Comparison of ENCODE assay signal across 12 mouse cellular contexts in the genomic region with DNA sequence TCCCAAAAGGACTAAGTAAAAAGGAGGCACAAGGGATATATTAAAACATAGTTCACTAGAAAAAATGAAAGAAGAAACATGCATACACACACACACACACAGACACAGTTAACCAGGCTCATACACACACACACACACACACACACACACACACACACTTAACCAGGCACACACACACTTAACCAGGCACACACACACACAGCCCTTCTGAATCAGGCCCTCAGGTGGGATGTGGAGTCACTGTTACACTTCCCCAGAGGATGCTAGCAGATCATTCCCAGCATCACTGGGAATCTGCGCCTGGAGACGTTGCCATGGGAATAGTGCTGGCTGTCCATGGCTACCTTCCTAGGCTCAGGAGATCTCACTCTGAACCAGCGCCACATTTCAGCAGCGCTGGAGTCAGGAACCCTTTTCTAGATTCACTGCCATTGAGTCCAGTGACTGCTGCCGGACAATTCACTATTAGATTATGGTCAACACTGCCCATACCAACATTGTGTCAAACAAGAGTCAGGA.
"Had no signal": no experiment of that assay in that cellular context is flagged by ENCODE, and none has a peak within 500 bp of the region (broad histone marks: within the 10 kb centered on the region; RNA-seq: fewer than 3 reads in every experiment).

No protein-coding gene starts in this region.

- H3K9ac ChIP-seq: liver, embryonic 15.5 days; midbrain, embryonic 13.5 days had no signal

- ATAC-seq: intestine, postnatal 0 days; lung, postnatal 0 days; midbrain, embryonic 13.5 days had no signal

- H3K4me1 ChIP-seq: limb, embryonic 10.5 days; liver, embryonic 15.5 days; midbrain, embryonic 13.5 days had no signal

- H3K36me3 ChIP-seq: limb, embryonic 10.5 days; liver, embryonic 15.5 days; midbrain, embryonic 13.5 days had no signal

- DNase-seq: kidney, adult 8-10 months; kidney, postnatal 25 days; lung, adult 2 months; lung, postnatal 36 days; thymus, postnatal 4 days had no signal

- H3K27me3 ChIP-seq: liver, embryonic 15.5 days; midbrain, embryonic 13.5 days had no signal

- H3K4me2 ChIP-seq: liver, embryonic 11.5 days; liver, embryonic 15.5 days; midbrain, embryonic 13.5 days had no signal

- H3K4me3 ChIP-seq: limb, embryonic 10.5 days; liver, embryonic 15.5 days; midbrain, embryonic 13.5 days had no signal

- H3K27ac ChIP-seq: limb, embryonic 10.5 days; liver, embryonic 15.5 days; midbrain, embryonic 13.5 days; stomach, postnatal 0 days had no signal

- H3K9me3 ChIP-seq: limb, embryonic 10.5 days; liver, embryonic 15.5 days; midbrain, embryonic 13.5 days had no signal
